Mouse (Mus musculus): ENCODE measurements around the gene Tmprss11f. TPM values are rescaled to one million over a fixed set of nuclear protein-coding genes. Genes with fewer than 3 reads are reported as not detected.

The Tmprss11f gene
- polyA plus RNA-seq (2017; shearing (Covaris generic)), result 0.06 TPM

DNA sequence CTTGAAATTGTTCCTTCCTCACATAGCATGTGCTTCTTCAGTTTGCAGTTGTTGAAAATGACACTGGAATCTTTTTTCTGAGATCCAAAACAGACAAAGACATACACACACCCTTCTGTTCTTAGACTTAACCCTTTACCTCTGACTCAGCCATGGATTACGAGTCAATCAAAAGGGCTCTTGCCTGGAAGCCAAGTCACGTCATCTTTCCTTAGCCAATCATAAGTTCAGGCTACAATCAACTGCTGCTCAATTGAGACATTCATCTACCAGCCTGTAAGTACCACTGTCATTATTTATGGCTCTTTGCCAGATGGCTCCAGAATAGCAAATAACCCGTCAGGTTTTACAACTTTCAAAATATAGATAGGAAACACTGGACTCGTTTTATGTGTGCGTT is at the start of gene Tmprss11f:
Gene Tmprss11f (minus strand): TSS at position 101 of the 400 bp plus-strand sequence.

DNA sequence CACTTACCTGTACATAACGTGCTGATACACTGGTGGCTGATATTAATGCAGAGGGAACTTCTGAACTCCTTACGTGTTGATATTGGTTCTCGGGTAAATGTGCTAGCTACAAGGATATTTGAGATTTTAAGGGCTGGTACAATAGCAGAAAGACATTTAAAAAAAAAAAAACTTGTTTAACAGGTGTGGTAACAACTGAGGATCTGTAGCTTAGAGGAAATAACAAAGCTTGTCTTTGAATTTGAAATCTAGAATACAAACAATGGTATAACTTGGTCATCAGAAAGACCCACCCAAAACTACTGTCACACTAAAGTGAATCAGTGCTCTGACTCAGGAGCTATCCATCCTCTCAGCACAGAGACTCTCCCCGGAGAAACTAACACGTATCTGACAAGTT is 44.0 kb upstream of the Tmprss11f start, which contains the start of gene Tmprss11b:
Gene Tmprss11b (minus strand): TSS at position 101 of the 400 bp plus-strand sequence.

DNA sequence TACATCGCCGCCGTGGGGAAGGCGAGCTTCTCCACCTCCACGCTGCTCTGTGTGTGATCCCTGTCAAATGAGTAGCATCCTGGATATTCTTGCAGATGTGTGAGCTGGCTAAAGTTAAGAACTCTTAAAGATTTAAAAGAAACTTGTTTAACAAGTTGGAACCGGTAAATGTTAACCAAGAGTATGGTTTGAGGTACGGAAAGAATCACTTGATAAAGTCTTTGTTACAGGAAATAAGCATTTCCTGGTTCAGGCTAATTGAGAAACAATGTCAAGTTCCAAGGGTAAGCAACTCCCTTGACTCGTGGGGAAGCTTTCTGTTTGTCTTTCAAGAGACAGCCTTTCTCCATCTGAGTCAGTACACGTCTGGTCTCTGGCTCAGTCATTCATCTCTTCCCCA is 113.7 kb downstream of the Tmprss11f start, which contains the start of gene Tmprss11g:
Gene Tmprss11g (minus strand): TSS at position 101 of the 400 bp plus-strand sequence.

Other genes starting within 250 kb of the Tmprss11f start
- not detected for gene Tmprss11a, start 163.4 kb downstream of the Tmprss11f start, polyA plus RNA-seq (2017; shearing (Covaris generic))
- gene Tmprss11g, start 113.8 kb downstream of the Tmprss11f start, polyA plus RNA-seq (2017; shearing (Covaris generic)), result not detected
- gene Tmprss11b, start 43.9 kb upstream of the Tmprss11f start, polyA plus RNA-seq (2017; shearing (Covaris generic)), result not detected
- gene Tmprss11e, start 113.4 kb upstream of the Tmprss11f start, polyA plus RNA-seq (2017; shearing (Covaris generic)), result 0.13 TPM
- gene Ythdc1, start 171.8 kb upstream of the Tmprss11f start, polyA plus RNA-seq (2017; shearing (Covaris generic)), result 87.7 TPM